15 mouse cellular contexts compared by ENCODE assay signal in genomic region chr12:80217049-80217448, GRCm38 (mm10). TPM values are rescaled to one million over a fixed set of nuclear protein-coding genes. Genes with fewer than 3 reads are reported as not detected.
DNase-seq lines count a peak whose midpoint lies in the region; ATAC-seq and TF ChIP-seq lines count a peak whose summit lies in the region.
"Had no signal": no experiment of that assay in that cellular context is flagged by ENCODE, and none has a peak within 500 bp of the region (broad histone marks: within the 10 kb centered on the region; RNA-seq: fewer than 3 reads in every experiment).

No protein-coding gene starts in this region.

- peaks cover 11% of the 10 kb centered on the region for H3K4me1 ChIP-seq in hindbrain, embryonic 13.5 days (replicated peaks)
- H3K4me1 ChIP-seq in hindbrain, embryonic 11.5 days (replicated peaks; ENCODE audit: control insufficient read depth, insufficient read depth, low read length): 0 out of 2 replicates have a peak, but pooled peaks cover 2% of the 10 kb centered on the region
- H3K4me1 ChIP-seq in E14TG2a.4 (replicated peaks; ENCODE audit: low read depth, low read length): peaks cover 100% of the 10 kb centered on the region
- peaks cover 77% of the 10 kb centered on the region for H3K4me1 ChIP-seq in limb, embryonic 10.5 days
- peaks cover 20% of the 10 kb centered on the region; the same call in 1 of the 2 replicates for H3K4me1 ChIP-seq in neural tube, embryonic 15.5 days

- H3K27ac ChIP-seq in hindbrain, embryonic 13.5 days: peak overlapping the region; percentile 58; the same call in 1 of the 2 replicates
- H3K27ac ChIP-seq in hindbrain, embryonic 11.5 days (ENCODE audit: low read depth, low read length): no peak overlapping the region
- H3K27ac ChIP-seq in limb, embryonic 10.5 days: peak overlapping the region; percentile 57; the same call in 1 of the 2 replicates
- no peak overlapping the region for H3K27ac ChIP-seq in neural tube, embryonic 15.5 days (replicated peaks)
- H3K27ac ChIP-seq: liver, embryonic 14.5 days had no signal

- no peaks in the 10 kb centered on the region for H3K9me3 ChIP-seq in hindbrain, embryonic 13.5 days
- no peaks in the 10 kb centered on the region for H3K9me3 ChIP-seq in hindbrain, embryonic 11.5 days (ENCODE audit: control insufficient read depth, low read length)
- H3K9me3 ChIP-seq in E14TG2a.4 (ENCODE audit: low read length): no peaks in the 10 kb centered on the region
- H3K9me3 ChIP-seq in limb, embryonic 10.5 days (replicated peaks): no peaks in the 10 kb centered on the region
- no peaks in the 10 kb centered on the region for H3K9me3 ChIP-seq in neural tube, embryonic 15.5 days (replicated peaks)
- H3K9me3 ChIP-seq: G1E had no signal

- H3K36me3 ChIP-seq in hindbrain, embryonic 13.5 days: no peaks in the 10 kb centered on the region
- no peaks in the 10 kb centered on the region for H3K36me3 ChIP-seq in hindbrain, embryonic 11.5 days (ENCODE audit: control insufficient read depth, insufficient read depth, low read length)
- peaks cover 60% of the 10 kb centered on the region for H3K36me3 ChIP-seq in E14TG2a.4 (ENCODE audit: insufficient read depth, low read length)
- peaks cover 18% of the 10 kb centered on the region for H3K36me3 ChIP-seq in limb, embryonic 10.5 days
- no peaks in the 10 kb centered on the region for H3K36me3 ChIP-seq in neural tube, embryonic 15.5 days
- H3K36me3 ChIP-seq: G1E had no signal

- H3K9ac ChIP-seq in hindbrain, embryonic 13.5 days: no peak overlapping the region
- no peak overlapping the region for H3K9ac ChIP-seq in hindbrain, embryonic 11.5 days (ENCODE audit: low read depth, low read length)
- H3K9ac ChIP-seq in neural tube, embryonic 15.5 days (replicated peaks): no peak overlapping the region
- H3K9ac ChIP-seq: liver, embryonic 14.5 days had no signal

- DNase-seq in hindbrain, embryonic 11.5 days (ENCODE audit: low spot score): no peak
- DNase-seq in ES-CJ7 (ENCODE audit: low read depth, low spot score): peak; percentile 62
- no peak for DNase-seq in limb, embryonic 10.5 days (ENCODE audit: low spot score)
- DNase-seq in urinary bladder, adult 2 months (ENCODE audit: low spot score): no peak
- DNase-seq in urinary bladder, postnatal 14 days (ENCODE audit: low spot score): no peak
- DNase-seq: cerebellum, postnatal 36 days; gastrocnemius, postnatal 10 days; right cerebral cortex, postnatal 14 days had no signal

- H3K4me3 ChIP-seq in hindbrain, embryonic 13.5 days: no peak overlapping the region
- H3K4me3 ChIP-seq in hindbrain, embryonic 11.5 days (ENCODE audit: low read depth, low read length): no peak overlapping the region
- H3K4me3 ChIP-seq in E14TG2a.4 (replicated peaks; ENCODE audit: low read length): peak overlapping the region; percentile 45
- no peak overlapping the region for H3K4me3 ChIP-seq in limb, embryonic 10.5 days
- H3K4me3 ChIP-seq in neural tube, embryonic 15.5 days (replicated peaks): no peak overlapping the region
- H3K4me3 ChIP-seq: erythroblast, embryonic 14.5 days had no signal

- H3K27me3 ChIP-seq in hindbrain, embryonic 13.5 days: no peaks in the 10 kb centered on the region
- H3K27me3 ChIP-seq in hindbrain, embryonic 11.5 days (ENCODE audit: control insufficient read depth, insufficient read depth, low read length): no peaks in the 10 kb centered on the region
- H3K27me3 ChIP-seq in E14TG2a.4 (ENCODE audit: insufficient read depth, low read length): no peaks in the 10 kb centered on the region
- no peaks in the 10 kb centered on the region for H3K27me3 ChIP-seq in limb, embryonic 10.5 days (ENCODE audit: low read depth, poor library complexity, severe bottlenecking)
- no peaks in the 10 kb centered on the region for H3K27me3 ChIP-seq in neural tube, embryonic 15.5 days (replicated peaks)

- WGBS in hindbrain, embryonic 13.5 days: 54% methylated on average over 3 of the region's 3 CpGs
- 66% methylated on average over 3 of the region's 3 CpGs for WGBS in hindbrain, embryonic 11.5 days
- 78% methylated on average over 3 of the region's 3 CpGs for WGBS in limb, embryonic 10.5 days
- 55% methylated on average over 3 of the region's 3 CpGs for WGBS in neural tube, embryonic 15.5 days

- no peak for TF ChIP-seq CTCF in E14TG2a.4 (conservative IDR thresholded peaks at IDR 0.05; ENCODE audit: low read length)

- no peak for ATAC-seq in hindbrain, embryonic 13.5 days (ENCODE audit: low FRiP score)
- no peak for ATAC-seq in hindbrain, embryonic 11.5 days (ENCODE audit: low FRiP score)
- ATAC-seq in neural tube, embryonic 15.5 days (ENCODE audit: low FRiP score): no peak
- ATAC-seq: midbrain, embryonic 16.5 days had no signal

- no peak overlapping the region for H3K4me2 ChIP-seq in hindbrain, embryonic 13.5 days
- H3K4me2 ChIP-seq in hindbrain, embryonic 11.5 days (replicated peaks; ENCODE audit: low read depth, low read length): no peak overlapping the region
- H3K4me2 ChIP-seq in neural tube, embryonic 15.5 days: no peak overlapping the region

RNA-seq across cellular contexts. Expression of gene Actn1, which starts 43.1 kb away (rescaled TPM):
- 7.0 TPM in 2 replicates for polyA plus RNA-seq in hindbrain, embryonic 13.5 days (2015; fragmentation: Nextera tagmentation; extraction: Ambion mirVana)
- polyA plus RNA-seq in hindbrain, embryonic 11.5 days (2014; fragmentation: Nextera tagmentation; extraction: Ambion mirVana): 19.1 and 23.4 TPM in 2 replicates
- 48.6 and 49.5 TPM in 2 replicates for polyA plus RNA-seq in limb, embryonic 10.5 days (2016; fragmentation: Nextera tagmentation; extraction: Ambion mirVana)
- polyA plus RNA-seq in urinary bladder, adult 2 months (2012; rRNA removed): 435 and 605 TPM in 2 replicates
- polyA plus RNA-seq in neural tube, embryonic 15.5 days (2015; fragmentation: Nextera tagmentation; extraction: Ambion mirVana): 8.0 and 19.7 TPM in 2 replicates

Comparison
In these comparisons a context has a peak if more than half of its experiments do, and no peak if none do; other contexts are left out.
1. H3K27ac ChIP-seq: peak in hindbrain, embryonic 13.5 days (single experiment) and limb, embryonic 10.5 days (single experiment); none in hindbrain, embryonic 11.5 days (single experiment) and neural tube, embryonic 15.5 days (single experiment).